Comparison of ENCODE assay signal across 8 mouse cellular contexts in genomic region chr4:22358487-22358886, GRCm38 (mm10). TPM values are rescaled to one million over a fixed set of nuclear protein-coding genes. Genes with fewer than 3 reads are reported as not detected.
DNase-seq lines count a peak whose midpoint lies in the region; ATAC-seq lines count a peak whose summit lies in the region.

No protein-coding gene starts in this region.

- H3K36me3 ChIP-seq in hindbrain, embryonic 10.5 days = no peaks in the 10 kb centered on the region
- H3K36me3 ChIP-seq in hindbrain, embryonic 11.5 days (ENCODE audit: control insufficient read depth, insufficient read depth, low read length) = no peaks in the 10 kb centered on the region
- no peaks in the 10 kb centered on the region for H3K36me3 ChIP-seq in hindbrain, embryonic 15.5 days
- H3K36me3 ChIP-seq in midbrain, embryonic 15.5 days (replicated peaks) = no peaks in the 10 kb centered on the region

- peaks cover 22% of the 10 kb centered on the region for H3K4me1 ChIP-seq in hindbrain, embryonic 10.5 days (replicated peaks)
- peaks cover 3% of the 10 kb centered on the region; the same call in 1 of the 2 replicates for H3K4me1 ChIP-seq in hindbrain, embryonic 11.5 days (replicated peaks; ENCODE audit: control insufficient read depth, insufficient read depth, low read length)
- H3K4me1 ChIP-seq in hindbrain, embryonic 15.5 days (replicated peaks) = peaks cover 20% of the 10 kb centered on the region
- H3K4me1 ChIP-seq in midbrain, embryonic 15.5 days = peaks cover 13% of the 10 kb centered on the region

- no peak overlapping the region for H3K4me2 ChIP-seq in hindbrain, embryonic 11.5 days (replicated peaks; ENCODE audit: low read depth, low read length)
- peak overlapping the region; percentile 69 for H3K4me2 ChIP-seq in hindbrain, embryonic 15.5 days
- peak overlapping the region; percentile 63 for H3K4me2 ChIP-seq in midbrain, embryonic 15.5 days

- ATAC-seq in hindbrain, embryonic 11.5 days (ENCODE audit: low FRiP score) = no peak
- ATAC-seq in hindbrain, embryonic 15.5 days (ENCODE audit: low FRiP score, low read depth) = no peak
- no peak for ATAC-seq in midbrain, embryonic 15.5 days (replicated peaks)

- H3K27ac ChIP-seq in hindbrain, embryonic 10.5 days = peak overlapping the region; percentile 98
- H3K27ac ChIP-seq in hindbrain, embryonic 11.5 days (ENCODE audit: low read depth, low read length) = no peak overlapping the region
- no peak overlapping the region for H3K27ac ChIP-seq in hindbrain, embryonic 15.5 days (replicated peaks)
- H3K27ac ChIP-seq in midbrain, embryonic 15.5 days = no peak overlapping the region

- WGBS in hindbrain, embryonic 10.5 days = 87% methylated on average over 10 of the region's 10 CpGs
- 84% methylated on average over 10 of the region's 10 CpGs for WGBS in hindbrain, embryonic 11.5 days
- 80% methylated on average over 10 of the region's 10 CpGs for WGBS in hindbrain, embryonic 15.5 days
- WGBS in midbrain, embryonic 15.5 days = 91% methylated on average over 10 of the region's 10 CpGs

- H3K4me3 ChIP-seq in hindbrain, embryonic 10.5 days = peak overlapping the region; percentile 83
- no peak overlapping the region; the same call in 1 of the 2 replicates for H3K4me3 ChIP-seq in hindbrain, embryonic 11.5 days (ENCODE audit: low read depth, low read length)
- H3K4me3 ChIP-seq in hindbrain, embryonic 15.5 days = peak overlapping the region; percentile 69
- peak overlapping the region; percentile 80; the same call in 1 of the 2 replicates for H3K4me3 ChIP-seq in midbrain, embryonic 15.5 days

- peaks cover 7% of the 10 kb centered on the region; the same call in 1 of the 2 replicates for H3K9me3 ChIP-seq in hindbrain, embryonic 10.5 days
- H3K9me3 ChIP-seq in hindbrain, embryonic 11.5 days (ENCODE audit: control insufficient read depth, low read length) = no peaks in the 10 kb centered on the region
- H3K9me3 ChIP-seq in hindbrain, embryonic 15.5 days = no peaks in the 10 kb centered on the region
- no peaks in the 10 kb centered on the region for H3K9me3 ChIP-seq in midbrain, embryonic 15.5 days

- DNase-seq in hindbrain, embryonic 10.5 days (ENCODE audit: low spot score) = no peak
- no peak for DNase-seq in hindbrain, embryonic 11.5 days (ENCODE audit: low spot score)
- peak; percentile 19 for DNase-seq in adipocyte (ENCODE audit: low spot score)
- DNase-seq in spleen, postnatal 10 days (ENCODE audit: low spot score in 2 of 2) = no peak
- no peak for DNase-seq in ovary, postnatal 14 days (ENCODE audit: low spot score)
- no peak for DNase-seq in adrenal gland, postnatal 36 days

- H3K9ac ChIP-seq in hindbrain, embryonic 11.5 days (ENCODE audit: low read depth, low read length) = no peak overlapping the region
- no peak overlapping the region for H3K9ac ChIP-seq in hindbrain, embryonic 15.5 days
- 0 out of 2 replicates have a peak overlapping the region, but pooled peaks have one; percentile 86 for H3K9ac ChIP-seq in midbrain, embryonic 15.5 days

- no peaks in the 10 kb centered on the region for H3K27me3 ChIP-seq in hindbrain, embryonic 10.5 days (ENCODE audit: insufficient read depth, poor library complexity, severe bottlenecking)
- H3K27me3 ChIP-seq in hindbrain, embryonic 11.5 days (ENCODE audit: control insufficient read depth, insufficient read depth, low read length) = no peaks in the 10 kb centered on the region
- H3K27me3 ChIP-seq in hindbrain, embryonic 15.5 days = no peaks in the 10 kb centered on the region
- H3K27me3 ChIP-seq in midbrain, embryonic 15.5 days (replicated peaks) = no peaks in the 10 kb centered on the region

RNA-seq across cellular contexts. Expression of gene Fbxl4, which starts 1.1 kb away (rescaled TPM):
- 6.9 and 9.2 TPM in 2 replicates for polyA plus RNA-seq in hindbrain, embryonic 10.5 days (2016; fragmentation: Nextera tagmentation; extraction: Ambion mirVana)
- polyA plus RNA-seq in hindbrain, embryonic 11.5 days (2014; fragmentation: Nextera tagmentation; extraction: Ambion mirVana) = 9.9 and 11.6 TPM in 2 replicates
- polyA plus RNA-seq in hindbrain, embryonic 15.5 days (2015; fragmentation: Nextera tagmentation; extraction: Ambion mirVana) = 16.4 and 16.7 TPM in 2 replicates
- 14.0 and 15.5 TPM in 2 replicates for polyA plus RNA-seq in midbrain, embryonic 15.5 days (2015; fragmentation: Nextera tagmentation; extraction: Ambion mirVana)
- 10 to 100 TPM; 14.4 to 25.1 TPM for total RNA-seq in adrenal gland, postnatal 36 days (2021)
